Mouse (Mus musculus): ENCODE results near the gene Mynn. TPM values are rescaled to one million over a fixed set of nuclear protein-coding genes. Genes with fewer than 3 reads are reported as not detected.

The Mynn gene
- polyA plus RNA-seq, 1 experiment from 2014 or later = 39.9 TPM

- Histone ChIP-seq H3K36me3 (ENCODE audit: control insufficient read depth, insufficient read depth) (no peaks in the 10 kb centered on the region), H3K27me3 (replicated peaks; ENCODE audit: control insufficient read depth, insufficient read depth, low read length) (no peaks in the 10 kb centered on the region), H3K27ac (ENCODE audit: low read length) (no peak overlapping the region), H3K4me3 (replicated peaks; ENCODE audit: low read length) (no peak overlapping the region), H3K4me2 (ENCODE audit: low read length) (no peak overlapping the region), H3K4me1 (replicated peaks; ENCODE audit: control insufficient read depth, insufficient read depth, low read length) (no peaks in the 10 kb centered on the region), H3K9ac (replicated peaks; ENCODE audit: low read depth, low read length) (no peak overlapping the region), H3K9me3 (ENCODE audit: control insufficient read depth, low read length) (no peaks in the 10 kb centered on the region)
- 88% methylated on average over 9 of the region's 9 CpGs for WGBS
- ATAC-seq = no peak
Observed at GRCm38 (mm10) chr3:30658486-30658885, 56.6 kb downstream of the Mynn start.

Other genes with a start within 250 kb of the Mynn start
- gene Mecom, start 54.1 kb upstream of the Mynn start, polyA plus RNA-seq (2015; fragmentation: Nextera tagmentation; extraction: Ambion mirVana) = 2.1 and 2.8 TPM in 2 replicates
- gene Actrt3, start 2.1 kb upstream of the Mynn start, polyA plus RNA-seq (2015; fragmentation: Nextera tagmentation; extraction: Ambion mirVana) = 0.20 and 0.38 TPM in 2 replicates
- not detected in 2 replicates for gene Lrriq4, start 42.4 kb downstream of the Mynn start, polyA plus RNA-seq (2015; fragmentation: Nextera tagmentation; extraction: Ambion mirVana)
- gene Lrrc34, start 45.8 kb downstream of the Mynn start, polyA plus RNA-seq (2015; fragmentation: Nextera tagmentation; extraction: Ambion mirVana) = 0.83 and 0.86 TPM in 2 replicates
- gene Lrrc31, start 97.8 kb downstream of the Mynn start, polyA plus RNA-seq (2015; fragmentation: Nextera tagmentation; extraction: Ambion mirVana) = not detected in 2 replicates
- not detected in 2 replicates for gene Samd7, start 144.2 kb downstream of the Mynn start, polyA plus RNA-seq (2015; fragmentation: Nextera tagmentation; extraction: Ambion mirVana)
- gene Sec62, start 190.8 kb downstream of the Mynn start, polyA plus RNA-seq (2015; fragmentation: Nextera tagmentation; extraction: Ambion mirVana) = 65.3 and 73.4 TPM in 2 replicates